Mouse (Mus musculus) monocyte, adult 2 months (primary cell): ENCODE results near the gene Erc2.

Source experiments
- DNase-seq, 2 experiments: peaks; one replicate each; pipeline ENCODE4 v3.0.0; 2022; ENCODE audit warnings: low spot score in 2 of 2, low read depth in 1 of 2

Erc2 gene

DNA sequence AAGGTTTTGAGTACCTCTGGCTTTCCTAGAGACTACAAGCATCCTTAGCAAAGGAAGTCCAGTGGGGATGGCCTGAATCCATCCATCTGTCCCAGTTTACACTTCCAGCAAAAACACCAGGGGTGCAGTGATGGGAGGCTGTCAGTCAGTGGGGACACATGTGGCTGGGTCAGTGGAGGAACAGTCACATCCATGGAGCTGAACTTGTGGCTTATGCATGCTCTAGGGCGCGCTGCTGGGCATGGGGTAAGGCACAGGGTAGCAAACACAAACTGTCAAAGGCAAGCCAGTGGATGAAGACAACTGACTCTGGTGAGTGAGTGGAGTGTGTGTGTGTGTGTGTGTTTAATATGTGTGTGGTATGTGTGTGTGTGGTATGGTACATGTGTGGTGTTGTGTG is 881.0 kb downstream of the Erc2 start:
- DNase-seq, result no peak

DNA sequence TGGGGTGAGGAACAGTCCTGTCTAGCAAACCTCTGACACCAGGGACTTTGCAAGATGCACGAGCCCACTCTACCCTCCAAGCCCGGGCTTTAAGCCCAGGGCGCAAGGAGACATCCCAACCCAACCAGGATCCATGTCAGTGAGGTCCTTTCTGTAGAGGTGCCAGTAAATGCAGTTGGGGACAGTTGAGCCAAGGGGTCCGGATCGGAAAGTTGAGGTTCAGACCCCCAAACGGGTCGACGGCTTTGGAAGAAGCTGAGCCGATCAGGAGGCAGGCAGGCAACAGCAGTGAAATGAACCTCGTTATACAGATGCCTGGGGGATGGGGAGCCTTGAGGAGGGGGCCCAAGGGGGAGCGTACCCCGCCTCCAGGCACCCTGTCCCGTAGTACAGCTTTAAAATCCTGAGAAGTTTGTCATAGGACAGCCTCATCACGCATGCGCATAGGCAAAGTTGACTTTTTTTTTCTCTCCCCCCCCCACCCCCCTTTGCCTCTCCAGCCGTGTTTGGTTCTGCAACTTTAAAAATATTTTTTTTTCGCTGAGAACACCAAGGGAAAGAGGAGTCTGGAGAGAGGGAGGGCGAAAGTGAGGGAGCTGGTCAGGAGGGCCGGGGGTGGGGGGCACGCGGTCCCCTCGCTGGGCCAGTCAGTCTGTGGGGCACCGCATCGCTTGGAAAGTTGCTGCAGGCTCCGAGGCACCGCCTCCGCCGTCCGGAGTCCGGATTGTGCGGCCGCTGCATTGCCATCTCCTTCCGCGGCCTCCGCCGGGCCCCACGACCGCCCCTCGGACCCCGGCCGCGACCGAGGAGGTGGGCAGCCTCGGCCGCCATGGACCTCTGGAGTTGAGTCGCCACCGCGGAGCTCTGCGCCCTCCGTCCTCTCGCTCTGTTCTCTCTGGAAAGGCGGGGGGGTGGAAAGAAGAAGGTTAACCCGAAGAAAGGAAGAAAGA is 882.1 kb downstream of the Erc2 start, which contains the start of gene Wnt5a:
Gene Wnt5a, plus strand, starts transcription at position 650 of the 950 bp plus-strand sequence.
- no peak for DNase-seq

DNA sequence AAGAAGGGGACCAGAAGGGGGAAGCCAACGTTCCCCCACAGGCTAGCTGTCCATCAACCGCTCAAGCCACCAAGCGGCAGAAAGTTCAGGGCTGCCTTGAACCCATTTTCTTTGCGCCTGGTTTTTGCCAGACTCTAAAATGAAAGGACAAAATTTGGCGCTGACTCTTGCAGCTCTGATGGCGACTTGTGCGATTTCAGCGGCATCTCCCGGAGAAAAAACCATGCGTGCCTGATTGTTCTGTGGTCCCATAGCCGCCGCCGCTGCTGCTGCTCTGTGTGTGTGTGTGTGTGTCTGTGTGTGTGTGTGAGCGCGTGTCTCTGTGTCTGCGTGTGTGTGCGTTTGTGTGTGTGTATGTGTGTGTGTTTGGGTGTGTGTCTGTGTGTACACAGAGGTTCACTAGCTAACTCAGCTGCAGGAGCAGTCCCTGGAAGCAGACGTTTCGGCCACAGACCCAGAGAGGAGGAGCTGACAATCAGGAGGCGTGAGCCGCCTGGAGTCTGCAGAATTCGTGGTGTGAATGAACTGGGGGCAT is 882.9 kb downstream of the Erc2 start:
- DNase-seq, result no peak

DNA sequence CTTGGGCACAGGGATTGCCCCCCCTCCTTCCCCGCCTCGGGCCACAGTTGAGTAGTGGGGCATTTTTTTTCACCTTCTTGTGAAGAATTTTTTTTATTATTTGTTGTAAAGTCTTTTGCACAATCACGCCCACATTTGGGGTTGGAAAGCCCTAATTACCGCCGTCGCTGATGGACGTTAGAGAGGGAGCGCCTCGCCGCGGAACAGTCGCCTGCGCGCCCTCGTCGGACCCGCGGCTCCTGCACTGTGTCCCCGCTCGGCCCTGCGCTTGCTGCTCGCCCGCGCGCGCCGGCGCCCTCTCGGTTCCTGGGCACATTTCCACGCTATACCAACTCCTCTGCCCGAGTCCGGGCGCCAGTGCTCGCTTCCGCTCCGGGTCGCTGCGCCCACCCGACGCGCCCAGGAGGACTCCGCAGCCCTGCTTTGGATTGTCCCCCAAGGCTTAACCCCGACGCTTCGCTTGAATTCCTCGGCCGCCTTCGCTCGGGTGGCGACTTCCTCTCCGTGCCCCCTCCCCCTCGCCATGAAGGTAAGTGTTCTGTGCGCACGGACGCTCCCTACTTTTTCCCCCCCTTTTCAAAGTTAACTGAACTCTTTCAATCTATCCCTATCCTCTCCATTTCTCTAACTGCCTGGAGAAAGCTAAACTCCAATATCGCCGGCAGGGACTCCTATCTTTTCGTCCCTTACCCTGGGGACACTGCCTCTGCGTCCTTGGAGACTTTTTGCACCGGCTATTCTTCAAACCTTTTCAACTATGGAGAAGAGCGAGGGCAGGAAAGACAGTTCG is 883.6 kb downstream of the Erc2 start:
- DNase-seq, result no peak

DNA sequence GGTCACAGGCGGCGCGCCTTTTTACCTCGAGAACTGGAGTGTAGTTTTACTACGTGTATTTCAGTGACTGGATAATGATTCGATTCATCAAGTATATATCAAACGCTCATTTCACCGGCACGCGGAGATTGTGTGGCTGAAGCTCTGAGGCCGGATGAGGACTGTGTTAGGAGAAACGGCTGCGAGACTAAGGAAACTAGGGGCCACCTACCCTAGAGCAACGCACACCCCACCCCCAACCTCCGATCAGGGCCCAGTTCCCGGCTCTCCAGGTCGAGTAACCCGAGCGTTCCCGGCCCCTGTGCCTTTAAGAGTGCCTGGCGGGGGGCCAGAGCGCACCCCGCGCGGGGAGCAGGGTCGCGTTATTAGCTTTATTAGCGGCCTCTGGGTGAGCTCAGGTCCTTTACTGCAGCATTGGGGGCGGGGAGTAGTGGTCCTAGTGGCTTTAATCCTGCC is 884.2 kb downstream of the Erc2 start:
- DNase-seq, result no peak

DNA sequence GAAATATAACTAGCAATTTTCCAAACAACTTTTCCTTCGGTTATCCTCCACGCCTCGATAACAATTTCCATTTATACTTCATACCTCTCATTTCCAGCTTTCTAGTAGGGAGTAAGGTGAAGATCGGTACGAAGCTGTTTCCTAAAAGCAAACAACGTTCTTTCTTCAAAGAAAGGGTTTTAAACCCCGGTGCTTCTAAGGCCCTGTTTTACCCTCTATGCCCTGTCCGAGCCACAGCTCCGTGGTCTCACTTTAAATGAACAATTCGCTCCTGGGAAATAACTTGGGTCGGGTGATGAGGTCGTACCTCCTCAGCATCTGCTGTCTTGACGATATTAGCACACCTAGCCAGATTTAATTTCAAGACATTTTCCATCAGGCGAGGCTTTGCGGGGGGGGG is 884.8 kb downstream of the Erc2 start:
- DNase-seq, result no peak

DNA sequence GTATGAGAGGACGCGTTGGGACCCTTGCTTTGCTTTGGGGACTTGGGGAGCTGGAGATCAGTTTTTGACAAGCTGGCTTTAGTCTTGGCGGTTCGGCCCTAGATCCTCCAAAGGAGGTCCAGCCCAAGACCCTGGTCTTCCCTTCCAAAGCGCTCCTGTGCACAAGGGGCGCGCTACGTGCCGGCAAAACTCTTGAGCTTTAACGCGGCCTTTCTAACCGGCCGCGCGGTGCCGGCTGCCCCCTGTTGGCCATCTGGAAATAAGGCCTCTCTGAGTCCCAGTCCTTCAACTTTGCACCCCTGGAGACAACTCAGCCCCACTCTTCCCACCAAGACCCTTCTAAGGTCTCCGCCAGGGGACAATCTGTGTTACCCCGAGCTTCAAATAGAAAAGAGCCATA is 885.2 kb downstream of the Erc2 start:
- no peak for DNase-seq

DNA sequence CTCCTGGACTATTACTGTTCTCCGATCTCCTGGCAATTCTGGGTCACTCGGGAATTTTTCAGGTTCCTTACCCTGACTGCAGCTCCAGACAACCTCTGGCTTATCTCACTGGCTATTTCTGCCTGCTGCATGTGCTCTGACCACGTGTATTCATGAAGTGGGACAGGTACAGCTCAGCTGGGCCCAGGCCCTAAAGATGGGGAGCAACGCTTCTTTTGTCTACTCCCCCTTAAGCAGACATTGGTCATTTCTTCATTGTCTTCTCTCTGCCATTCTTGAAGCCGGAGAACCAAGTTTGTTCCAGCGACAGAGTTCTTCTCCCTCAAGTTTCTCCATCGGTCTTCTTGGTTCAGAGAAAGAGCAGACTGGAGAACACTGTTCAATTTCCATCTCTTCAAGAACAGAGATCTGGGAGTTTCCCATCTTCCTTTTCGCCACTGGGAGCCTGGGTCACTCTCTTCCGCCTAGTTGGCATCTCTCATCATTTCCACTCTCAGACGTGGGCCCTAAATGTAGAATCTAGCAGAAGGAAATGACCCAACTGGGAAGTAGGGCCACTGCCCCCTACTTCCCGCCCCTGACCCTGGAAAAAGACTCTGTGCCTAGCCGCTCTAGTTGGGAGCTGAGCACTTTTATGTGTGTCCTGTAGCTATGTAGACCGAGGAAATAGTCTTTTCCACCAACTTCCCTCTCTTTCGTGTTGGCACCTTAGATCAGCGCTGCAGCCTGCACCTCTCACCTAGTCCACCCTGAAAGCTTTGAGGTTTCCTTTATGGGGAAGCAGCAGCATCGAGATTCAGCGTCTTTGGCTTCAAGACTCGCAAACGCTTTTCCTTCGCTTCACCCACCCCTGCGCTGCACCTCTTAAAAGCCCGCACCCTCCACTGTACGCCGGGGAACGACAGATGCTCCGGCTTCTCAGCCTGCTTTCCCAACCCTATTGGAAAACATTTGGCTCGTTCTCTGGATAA is 886.3 kb downstream of the Erc2 start:
- DNase-seq, result no peak

DNA sequence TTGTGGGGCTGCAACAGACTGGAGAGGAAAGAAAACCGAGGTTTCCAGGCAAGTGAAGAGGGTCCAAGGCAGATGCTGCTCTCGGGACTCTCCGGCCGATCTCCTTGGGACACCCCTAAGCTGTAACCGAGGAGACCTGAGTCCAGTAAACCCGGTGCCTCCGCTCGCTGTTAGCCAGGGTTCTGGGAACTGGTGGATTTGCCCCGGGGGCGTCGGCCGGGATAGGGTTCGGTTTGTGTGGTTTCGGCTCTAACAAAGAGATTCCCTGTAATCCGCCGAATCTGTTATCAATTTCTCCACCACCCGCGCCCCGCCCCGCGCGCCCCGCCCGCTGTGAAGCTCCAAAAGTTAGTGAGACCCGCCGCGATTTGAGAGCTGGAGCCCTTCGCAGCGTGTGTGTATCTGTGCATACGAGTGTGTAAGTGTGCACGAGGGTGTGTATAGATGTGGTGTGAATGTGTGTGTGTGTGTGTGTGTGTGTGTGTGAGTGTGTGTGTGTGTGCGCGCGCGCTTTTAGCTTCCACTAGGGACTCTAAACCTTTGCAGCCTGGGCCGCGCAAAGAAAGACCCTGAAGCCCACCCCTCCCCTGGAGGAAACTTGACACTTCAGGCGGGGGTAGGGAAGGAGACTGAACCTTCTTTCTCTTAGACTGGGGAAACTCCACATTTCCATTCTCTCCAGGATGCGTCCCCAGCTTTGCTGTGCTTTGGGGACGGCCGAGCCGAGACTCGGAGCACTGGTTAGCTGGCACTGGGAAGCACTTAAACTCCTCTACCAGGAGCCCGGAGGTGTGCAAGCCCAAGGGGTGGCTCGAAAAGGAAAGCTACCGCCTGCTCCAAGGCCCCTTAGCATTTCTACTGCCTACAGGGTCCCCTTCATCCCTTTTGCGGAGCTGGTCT is 887.5 kb downstream of the Erc2 start:
- no peak for DNase-seq

DNA sequence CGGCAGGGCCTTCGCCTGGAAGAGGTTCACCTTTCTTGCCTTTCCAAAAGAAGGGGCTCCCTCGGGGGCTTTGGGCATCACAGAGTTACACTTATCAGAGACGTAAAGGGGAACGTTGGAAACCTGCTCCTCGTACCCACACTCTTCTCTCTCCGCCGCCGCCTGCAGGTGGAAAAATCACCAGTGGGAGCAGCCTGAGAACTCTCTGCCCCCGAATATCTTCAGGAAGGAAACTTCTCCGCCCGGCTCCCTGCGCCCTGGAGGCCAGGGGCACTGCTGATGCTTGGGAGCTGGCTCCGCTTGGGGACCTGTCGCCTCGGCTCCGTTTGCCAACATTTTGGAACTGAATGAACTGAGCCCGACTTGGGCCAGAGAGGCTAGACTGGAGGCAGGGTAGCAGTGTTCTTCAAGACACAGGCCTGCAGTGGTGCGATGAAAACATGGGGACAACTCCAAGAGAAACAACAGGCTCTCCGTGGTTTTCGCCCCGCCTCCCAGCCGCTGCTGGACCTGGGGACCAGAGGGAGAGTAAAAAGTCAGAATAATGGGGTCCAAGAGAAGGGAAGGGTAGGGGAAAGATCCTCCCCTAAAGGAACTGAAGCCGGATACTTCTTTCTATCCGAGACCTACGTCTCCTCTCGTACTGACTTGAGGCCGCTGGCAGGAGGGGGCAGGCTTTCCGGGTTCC is 888.3 kb downstream of the Erc2 start:
- DNase-seq, result no peak

DNA sequence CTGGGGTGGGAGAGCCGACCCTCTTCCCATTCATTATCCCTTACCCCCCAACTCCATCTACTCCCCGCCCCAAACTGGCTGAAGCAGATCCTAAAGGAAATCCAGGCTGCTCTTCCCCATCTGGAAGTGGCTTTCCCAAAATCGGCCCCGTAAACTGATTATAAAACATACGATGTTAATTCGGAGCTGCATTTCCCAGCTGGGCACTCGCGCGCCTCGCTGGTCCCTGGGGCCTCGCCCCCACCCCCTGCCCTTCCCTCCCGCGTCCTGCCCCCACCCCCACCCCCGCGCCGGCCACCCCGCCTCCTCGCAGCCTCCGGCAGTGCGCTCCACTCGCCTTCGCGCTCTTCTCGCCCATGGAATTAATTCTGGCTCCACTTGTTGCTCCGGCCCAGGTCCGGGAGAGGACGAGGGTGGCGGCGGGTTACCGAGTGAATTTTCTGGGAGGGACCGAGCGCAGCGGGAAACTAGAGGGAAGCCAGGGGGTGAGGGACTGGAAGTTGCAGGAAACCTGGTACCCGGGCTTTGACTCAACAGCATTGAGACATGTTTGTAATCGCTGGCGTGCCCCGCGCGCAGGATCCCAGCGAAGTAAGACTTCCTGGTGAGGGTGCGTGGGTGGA is 888.9 kb downstream of the Erc2 start:
- no peak for DNase-seq

DNA sequence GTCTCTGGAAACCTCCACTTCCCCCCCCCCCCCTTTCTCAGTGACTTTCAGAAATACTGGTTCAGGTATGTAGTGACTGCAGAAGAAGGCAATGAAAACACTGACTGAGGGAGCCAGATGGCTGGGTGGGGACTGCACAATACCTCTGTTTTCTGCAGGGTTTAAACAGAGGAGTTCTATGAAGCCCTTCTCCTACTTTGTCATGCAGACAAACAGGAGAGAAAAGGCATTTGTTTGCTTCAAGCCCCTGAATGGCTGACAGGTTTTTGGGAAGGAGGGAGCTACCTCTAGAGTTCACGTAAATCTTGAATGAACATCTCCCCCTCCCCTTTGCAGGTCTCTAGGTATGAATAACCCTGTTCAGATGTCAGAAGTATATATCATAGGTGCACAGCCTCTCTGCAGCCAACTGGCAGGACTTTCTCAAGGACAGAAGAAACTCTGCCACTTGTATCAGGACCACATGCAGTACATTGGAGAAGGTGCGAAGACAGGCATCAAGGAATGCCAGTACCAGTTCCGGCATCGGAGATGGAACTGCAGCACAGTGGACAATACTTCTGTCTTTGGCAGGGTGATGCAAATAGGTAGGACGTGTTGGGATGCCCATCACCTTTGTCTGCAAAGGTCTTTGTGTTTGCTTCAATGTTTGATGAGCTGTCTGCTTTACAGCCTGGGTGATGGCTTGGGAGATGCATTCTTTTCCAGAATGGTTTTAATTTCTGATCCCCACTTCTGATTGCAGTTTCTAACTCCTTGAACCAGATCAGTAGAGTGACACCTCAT is 890.8 kb downstream of the Erc2 start:
- no peak for DNase-seq

DNA sequence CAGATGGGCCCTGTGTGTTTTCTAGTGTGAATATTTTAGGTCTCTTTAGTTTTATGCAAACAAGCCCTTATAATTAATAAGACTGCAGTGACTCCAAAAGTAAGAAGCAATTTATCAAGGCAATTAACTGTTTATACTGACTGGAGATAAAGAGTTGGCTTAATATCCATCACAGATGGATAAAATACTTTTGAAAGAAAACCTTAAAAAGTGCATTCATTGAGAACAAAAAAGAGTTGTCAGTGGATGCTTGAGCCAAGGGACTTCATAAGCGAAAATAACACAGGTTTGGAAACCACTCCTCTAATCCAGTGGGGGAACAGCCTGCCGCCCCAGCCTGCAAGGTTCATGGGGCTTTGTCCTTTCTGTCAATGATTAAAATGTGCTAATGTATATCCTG is 891.9 kb downstream of the Erc2 start:
- DNase-seq, result no peak

DNA sequence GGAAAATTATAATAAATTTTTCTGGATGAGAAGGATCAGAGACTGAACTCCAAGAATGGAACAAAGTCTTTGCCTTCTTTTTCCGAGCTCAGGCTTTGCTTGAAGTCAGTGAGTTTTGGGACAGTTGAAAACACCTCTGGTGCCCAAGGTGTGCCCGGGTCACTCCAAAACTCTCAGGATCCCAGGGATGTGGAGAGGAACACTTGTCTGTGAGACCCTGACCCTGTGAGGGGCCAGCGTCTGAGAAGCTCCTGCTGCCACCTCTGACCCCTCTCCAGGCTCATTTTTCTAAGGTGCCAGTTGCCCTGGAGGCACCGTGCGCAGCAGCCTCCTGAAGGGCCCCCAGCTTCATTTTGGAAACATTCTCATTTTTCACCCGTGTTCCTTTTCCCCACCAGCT is 893.1 kb downstream of the Erc2 start:
- DNase-seq, result no peak

DNA sequence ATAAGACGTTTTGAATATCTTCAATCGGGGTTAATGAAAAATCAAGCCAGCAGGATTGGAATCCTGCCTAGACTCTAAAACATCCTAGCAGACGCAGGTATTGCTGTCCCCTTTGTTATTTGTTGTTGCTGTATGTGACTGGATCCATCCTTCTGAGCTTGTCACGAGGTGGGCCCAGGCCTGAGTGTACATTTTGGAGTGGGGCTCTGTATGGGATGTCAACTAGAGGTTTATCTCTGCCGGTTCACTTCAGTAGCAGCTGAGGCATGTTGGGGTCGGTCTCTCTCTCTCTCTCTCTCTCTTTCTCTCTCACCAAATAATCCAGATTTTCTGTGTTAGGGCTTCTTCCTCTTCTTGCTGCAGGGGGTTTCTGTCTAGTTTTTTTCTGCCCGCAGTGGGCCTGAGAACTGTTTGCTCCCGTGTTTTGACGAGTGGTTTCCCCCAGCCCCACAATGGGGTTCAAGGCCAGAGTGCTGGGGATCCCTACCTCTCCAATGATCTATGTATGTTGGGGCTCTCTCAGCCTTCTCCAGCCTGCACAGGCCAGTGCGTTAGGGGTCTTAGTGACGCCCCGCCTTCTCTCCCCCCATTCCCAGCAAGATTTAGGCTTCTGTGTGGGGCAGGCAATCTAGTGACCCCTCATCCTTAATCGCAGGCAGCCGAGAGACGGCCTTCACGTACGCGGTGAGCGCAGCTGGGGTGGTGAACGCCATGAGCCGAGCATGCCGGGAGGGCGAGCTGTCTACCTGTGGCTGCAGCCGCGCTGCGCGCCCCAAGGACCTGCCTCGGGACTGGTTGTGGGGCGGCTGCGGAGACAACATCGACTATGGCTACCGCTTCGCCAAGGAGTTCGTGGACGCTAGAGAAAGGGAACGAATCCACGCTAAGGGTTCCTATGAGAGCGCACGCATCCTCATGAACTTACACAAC is 895.7 kb downstream of the Erc2 start:
- DNase-seq, result no peak

DNA sequence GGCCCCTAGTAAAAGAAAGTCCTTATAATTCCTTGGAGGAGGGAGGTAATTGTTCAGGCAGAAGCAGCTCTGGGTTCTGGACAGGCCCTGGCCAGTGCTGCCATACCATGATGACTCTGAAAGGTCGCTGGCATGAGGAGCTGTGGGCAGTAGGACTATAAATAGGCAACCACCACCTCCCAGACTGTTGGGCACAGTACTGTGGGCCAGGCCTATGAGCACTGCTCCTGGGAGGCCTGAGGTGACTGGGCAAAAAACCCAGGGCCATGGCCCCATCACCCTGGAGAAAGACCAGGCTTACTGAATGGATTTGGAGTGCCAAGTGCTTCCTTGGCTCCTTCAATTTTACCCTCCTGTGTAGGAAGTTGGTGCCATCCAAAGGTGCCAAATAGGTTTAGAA is 898.9 kb downstream of the Erc2 start:
- DNase-seq, result no peak

DNA sequence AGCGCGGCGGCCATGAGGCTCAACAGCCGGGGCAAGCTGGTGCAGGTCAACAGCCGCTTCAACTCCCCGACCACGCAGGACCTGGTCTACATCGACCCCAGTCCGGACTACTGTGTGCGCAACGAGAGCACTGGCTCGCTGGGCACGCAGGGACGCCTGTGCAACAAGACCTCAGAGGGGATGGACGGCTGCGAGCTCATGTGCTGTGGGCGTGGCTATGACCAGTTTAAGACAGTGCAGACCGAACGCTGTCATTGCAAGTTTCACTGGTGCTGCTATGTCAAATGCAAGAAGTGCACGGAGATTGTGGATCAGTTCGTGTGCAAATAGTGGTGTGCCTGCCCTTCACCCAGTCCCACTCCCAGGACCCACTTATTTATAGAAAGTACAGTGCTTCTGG is 900.4 kb downstream of the Erc2 start:
- DNase-seq, result no peak
